Mouse (Mus musculus): ENCODE results near the gene Csdc2. TPM values are rescaled to one million over a fixed set of nuclear protein-coding genes. Genes with fewer than 3 reads are reported as not detected.

Csdc2 gene
- total and polyA plus RNA-seq, 2 experiments from 2014 or later: 118 to 273 TPM

DNA sequence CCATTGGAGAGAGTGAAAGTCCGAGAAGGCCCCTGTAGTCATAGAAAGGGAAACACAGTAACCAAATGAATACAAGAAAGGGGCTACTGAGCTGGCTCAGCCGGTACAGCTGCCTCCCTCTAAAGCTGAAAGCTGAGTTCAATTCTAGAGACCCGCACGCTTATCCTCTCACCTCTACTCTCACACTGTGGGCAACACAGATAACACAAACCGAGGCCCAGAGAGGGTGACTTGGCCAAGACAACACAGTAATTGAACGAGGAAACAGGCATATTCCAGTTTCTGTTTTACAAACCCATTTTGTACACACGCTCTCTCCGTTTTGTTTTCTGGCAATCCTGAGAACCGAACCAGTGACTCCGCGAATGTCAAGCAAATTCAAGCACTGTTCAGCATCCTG, 11.6 kb upstream of the Csdc2 start:
- H3K4me1 ChIP-seq (ENCODE audit: insufficient read depth): peaks cover 18% of the 10 kb centered on the region
- H3K36me3 ChIP-seq (ENCODE audit: insufficient read depth): peaks cover 11% of the 10 kb centered on the region
- DNase-seq: no peak
- peak overlapping the region; percentile 70 for H3K4me3 ChIP-seq (ENCODE audit: low read depth, low read length)
- WGBS: 74% methylated on average over 11 of the region's 11 CpGs
- H3K9ac ChIP-seq: peak overlapping the region; percentile 78
- peak overlapping the region; percentile 84 for H3K4me2 ChIP-seq (ENCODE audit: low read depth)
- H3K27ac ChIP-seq (ENCODE audit: low read depth, low read length): no peak overlapping the region
- TF ChIP-seq CTCF (IDR thresholded peaks at IDR 0.05; ENCODE audit: low read depth): no peak
- no peak for ATAC-seq
- no peaks in the 10 kb centered on the region for H3K9me3 ChIP-seq (ENCODE audit: low read length)
- H3K27me3 ChIP-seq (ENCODE audit: insufficient read depth, low read length): no peaks in the 10 kb centered on the region

DNA sequence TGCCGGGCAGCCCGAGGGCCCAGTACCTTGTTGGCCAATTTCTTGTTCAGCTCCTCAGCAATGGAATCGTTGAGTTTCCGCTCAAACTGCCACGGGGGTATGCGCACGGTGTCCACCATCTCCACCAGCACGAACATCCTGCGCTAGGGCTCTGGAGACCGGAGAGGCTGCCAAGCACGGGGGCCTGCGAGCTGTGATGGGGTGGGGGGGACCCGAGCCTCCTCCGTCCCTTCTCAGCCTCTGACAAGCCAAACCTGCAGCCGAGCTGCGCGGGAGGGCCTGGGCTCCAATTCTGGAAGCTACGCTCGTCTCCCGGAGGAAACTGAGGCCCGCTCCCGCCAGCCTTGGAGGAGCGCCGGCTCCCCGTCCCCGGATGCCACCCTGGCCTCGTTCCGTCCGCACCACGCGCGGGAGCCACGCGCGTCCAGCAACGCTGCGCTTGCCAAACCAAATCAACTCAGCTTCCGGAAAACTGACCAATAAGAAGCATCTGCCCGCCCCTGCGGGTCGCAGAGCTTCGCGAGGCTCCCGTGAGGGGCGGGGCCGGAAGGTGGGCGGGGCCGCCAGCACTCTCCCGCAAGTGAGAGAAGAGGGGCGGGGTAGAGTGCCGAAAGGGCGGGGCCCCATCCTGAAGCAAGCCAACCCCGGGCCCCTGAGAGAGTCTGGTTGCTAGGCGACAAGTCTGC, 10.7 kb upstream of the Csdc2 start, which contains the start of gene Polr3h:
Gene Polr3h (minus strand): TSS at position 481 of the 686 bp plus-strand sequence.
- TF ChIP-seq CTCF (IDR thresholded peaks at IDR 0.05; ENCODE audit: low read depth): no peak
- H3K27me3 ChIP-seq (ENCODE audit: insufficient read depth, low read length): no peaks in the 10 kb centered on the region
- H3K36me3 ChIP-seq (ENCODE audit: insufficient read depth): peaks cover 10% of the 10 kb centered on the region
- peak within 1 kb of the TSS; percentile 84 for H3K4me2 ChIP-seq (ENCODE audit: low read depth)
- H3K4me3 ChIP-seq (ENCODE audit: low read depth, low read length): peak within 1 kb of the TSS; percentile 70
- 2% methylated on average over 54 of the region's 54 CpGs for WGBS
- H3K4me1 ChIP-seq (ENCODE audit: insufficient read depth): peaks cover 18% of the 10 kb centered on the region
- H3K27ac ChIP-seq (ENCODE audit: low read depth, low read length): peak within 1 kb of the TSS; percentile 87
- DNase-seq: peak; percentile 98
- no peaks in the 10 kb centered on the region for H3K9me3 ChIP-seq (ENCODE audit: low read length)
- ATAC-seq: peak; percentile 96
- H3K9ac ChIP-seq: peak within 1 kb of the TSS; percentile 78

DNA sequence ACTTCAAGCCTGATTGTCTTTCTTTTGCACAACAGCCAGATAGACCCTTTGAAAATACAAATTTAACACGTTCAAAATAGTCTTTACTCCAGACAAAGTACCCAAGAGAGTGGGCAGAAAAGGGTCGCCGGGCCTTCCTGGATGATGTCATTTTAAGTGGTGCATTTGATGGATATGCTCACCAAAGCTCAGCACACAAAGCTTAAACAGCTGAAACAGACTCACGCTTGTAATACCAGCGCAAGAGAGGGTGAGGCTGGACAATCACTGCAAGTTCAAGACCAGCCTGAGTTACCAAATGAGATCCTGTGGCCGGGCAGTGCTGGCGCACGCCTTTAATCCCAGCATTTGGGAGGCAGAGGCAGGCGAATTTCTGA, 10.1 kb upstream of the Csdc2 start:
- peak overlapping the region; percentile 84 for H3K4me2 ChIP-seq (ENCODE audit: low read depth)
- peak overlapping the region; percentile 87 for H3K27ac ChIP-seq (ENCODE audit: low read depth, low read length)
- H3K9me3 ChIP-seq (ENCODE audit: low read length): no peaks in the 10 kb centered on the region
- H3K4me1 ChIP-seq (ENCODE audit: insufficient read depth): peaks cover 18% of the 10 kb centered on the region
- 18% methylated on average over 9 of the region's 9 CpGs for WGBS
- ATAC-seq (peak; percentile 59; the same call in 1 of the 2 replicates), DNase-seq (no peak)
- no peaks in the 10 kb centered on the region for H3K27me3 ChIP-seq (ENCODE audit: insufficient read depth, low read length)
- no peak for TF ChIP-seq CTCF (IDR thresholded peaks at IDR 0.05; ENCODE audit: low read depth)
- peak overlapping the region; percentile 70 for H3K4me3 ChIP-seq (ENCODE audit: low read depth, low read length)
- 0 out of 2 replicates have a peak overlapping the region, but pooled peaks have one; percentile 19 for H3K9ac ChIP-seq
- H3K36me3 ChIP-seq (ENCODE audit: insufficient read depth): peaks cover 8% of the 10 kb centered on the region

DNA sequence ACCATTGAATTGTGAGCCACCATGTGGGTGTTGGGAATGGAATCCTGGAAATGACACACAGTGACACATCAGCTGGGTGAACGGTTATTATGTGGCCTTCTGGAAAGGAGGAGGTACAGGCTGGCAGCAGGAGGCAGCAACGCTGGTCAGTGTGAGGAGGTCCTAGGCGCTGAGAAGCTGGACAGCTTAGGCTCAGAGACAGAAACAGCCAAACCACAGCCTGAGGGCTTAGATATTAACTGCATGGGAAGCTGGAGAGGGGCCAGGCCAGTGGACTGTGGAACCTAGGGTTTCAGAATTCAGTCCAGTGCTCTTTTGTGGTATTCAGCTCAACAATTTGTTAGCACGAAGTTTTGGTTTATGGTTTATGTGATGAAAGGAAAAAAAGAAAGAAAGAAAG, 8.8 kb upstream of the Csdc2 start:
- no peaks in the 10 kb centered on the region for H3K27me3 ChIP-seq (ENCODE audit: insufficient read depth, low read length)
- no peaks in the 10 kb centered on the region for H3K9me3 ChIP-seq (ENCODE audit: low read length)
- peaks cover 3% of the 10 kb centered on the region for H3K36me3 ChIP-seq (ENCODE audit: insufficient read depth)
- ATAC-seq (no peak), DNase-seq (no peak)
- H3K4me1 ChIP-seq (ENCODE audit: insufficient read depth): peaks cover 18% of the 10 kb centered on the region
- WGBS: 20% methylated on average over 4 of the region's 4 CpGs
- H3K4me3 ChIP-seq (ENCODE audit: low read depth, low read length): no peak overlapping the region
- peak overlapping the region; percentile 87 for H3K27ac ChIP-seq (ENCODE audit: low read depth, low read length)
- TF ChIP-seq CTCF (IDR thresholded peaks at IDR 0.05; ENCODE audit: low read depth): no peak
- H3K4me2 ChIP-seq (ENCODE audit: low read depth): no peak overlapping the region
- no peak overlapping the region for H3K9ac ChIP-seq

DNA sequence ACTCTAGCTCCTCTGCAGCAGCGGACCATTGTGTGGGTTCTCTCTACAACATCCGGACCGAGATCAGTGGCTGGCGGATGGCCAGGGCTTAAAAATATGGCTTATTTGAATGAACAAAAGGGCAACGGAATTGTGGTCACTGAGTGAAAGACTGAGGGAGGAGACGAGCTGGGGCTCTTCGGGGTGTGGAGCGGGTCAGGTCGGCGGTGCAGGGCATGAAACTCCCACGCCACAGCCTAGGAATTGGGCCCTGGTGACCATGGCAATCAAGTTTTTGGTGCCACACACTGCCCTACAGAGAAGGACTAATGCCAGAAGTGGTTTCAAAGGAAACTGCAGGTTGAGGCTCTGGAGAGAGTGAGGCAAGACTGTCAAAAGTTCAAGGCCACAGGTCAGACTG, 8.3 kb upstream of the Csdc2 start:
- no peak overlapping the region for H3K4me2 ChIP-seq (ENCODE audit: low read depth)
- peaks cover 18% of the 10 kb centered on the region for H3K4me1 ChIP-seq (ENCODE audit: insufficient read depth)
- no peak overlapping the region for H3K9ac ChIP-seq
- H3K27ac ChIP-seq (ENCODE audit: low read depth, low read length): peak overlapping the region; percentile 57; the same call in 1 of the 2 replicates
- ATAC-seq: no peak
- H3K4me3 ChIP-seq (ENCODE audit: low read depth, low read length): no peak overlapping the region
- peaks cover 2% of the 10 kb centered on the region for H3K36me3 ChIP-seq (ENCODE audit: insufficient read depth)
- H3K9me3 ChIP-seq (ENCODE audit: low read length): no peaks in the 10 kb centered on the region
- 22% methylated on average over 11 of the region's 11 CpGs for WGBS
- no peaks in the 10 kb centered on the region for H3K27me3 ChIP-seq (ENCODE audit: insufficient read depth, low read length)
- DNase-seq: peak; percentile 66
- no peak for TF ChIP-seq CTCF (IDR thresholded peaks at IDR 0.05; ENCODE audit: low read depth)

DNA sequence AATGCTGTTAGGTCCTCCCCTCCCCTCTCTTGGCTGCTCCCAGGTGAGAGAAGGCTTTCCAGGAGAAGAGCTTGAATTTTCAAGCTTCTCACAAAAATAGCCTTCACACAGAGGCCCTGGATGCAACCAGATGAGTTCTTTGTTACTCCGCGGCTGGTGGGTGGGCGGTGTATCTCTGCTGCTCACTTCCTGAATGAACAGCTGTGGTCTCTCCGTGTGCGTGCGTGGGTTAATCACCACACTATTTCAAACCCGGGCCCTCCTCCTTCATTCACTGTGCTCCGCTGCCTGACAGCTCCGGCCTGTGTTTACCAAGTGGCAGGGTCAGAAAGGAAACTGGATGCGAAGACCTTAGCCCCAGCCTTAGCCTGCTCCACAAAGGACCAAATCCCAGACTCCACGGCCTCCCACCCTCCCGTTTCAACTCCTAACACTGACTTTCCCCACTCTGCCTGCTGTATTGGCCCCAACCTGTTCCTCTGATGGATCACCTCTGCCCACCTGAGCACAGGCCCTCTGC, 3.5 kb upstream of the Csdc2 start:
- Histone ChIP-seq H3K27ac (ENCODE audit: low read depth, low read length) (peak overlapping the region; percentile 47; the same call in 1 of the 2 replicates), H3K9me3 (ENCODE audit: low read length) (no peaks in the 10 kb centered on the region), H3K9ac (no peak overlapping the region), H3K36me3 (ENCODE audit: insufficient read depth) (no peaks in the 10 kb centered on the region), H3K4me2 (ENCODE audit: low read depth) (no peak overlapping the region), H3K27me3 (ENCODE audit: insufficient read depth, low read length) (no peaks in the 10 kb centered on the region), H3K4me1 (ENCODE audit: insufficient read depth) (0 out of 2 replicates have a peak, but pooled peaks cover 4% of the 10 kb centered on the region), H3K4me3 (ENCODE audit: low read depth, low read length) (no peak overlapping the region)
- no peak for TF ChIP-seq CTCF (IDR thresholded peaks at IDR 0.05; ENCODE audit: low read depth)
- DNase-seq: no peak
- 30% methylated on average over 12 of the region's 12 CpGs for WGBS
- no peak for ATAC-seq

DNA sequence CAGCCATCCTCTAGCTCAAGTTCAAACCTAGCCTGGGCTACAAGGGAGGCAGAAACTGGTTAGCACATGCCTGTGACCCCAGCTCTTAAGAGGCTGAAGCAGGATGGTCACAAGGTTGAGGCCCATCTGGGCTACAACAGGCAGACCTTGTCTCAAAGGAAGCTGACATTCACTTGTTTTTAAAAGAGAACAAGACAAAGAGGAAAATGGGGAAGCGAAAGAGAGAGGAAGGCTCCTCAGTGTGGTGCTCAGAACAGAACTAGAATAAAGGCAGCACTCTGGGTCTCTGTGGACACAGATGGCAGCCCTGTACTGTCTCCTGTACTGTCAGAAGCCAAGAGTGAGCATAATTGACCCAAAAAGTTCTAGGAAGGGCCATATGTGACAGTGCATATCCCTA, 2.6 kb upstream of the Csdc2 start:
- Histone ChIP-seq H3K27ac (ENCODE audit: low read depth, low read length) (no peak overlapping the region), H3K27me3 (ENCODE audit: insufficient read depth, low read length) (no peaks in the 10 kb centered on the region), H3K4me3 (ENCODE audit: low read depth, low read length) (no peak overlapping the region), H3K36me3 (ENCODE audit: insufficient read depth) (no peaks in the 10 kb centered on the region), H3K4me1 (ENCODE audit: insufficient read depth) (0 out of 2 replicates have a peak, but pooled peaks cover 4% of the 10 kb centered on the region), H3K9ac (no peak overlapping the region), H3K9me3 (ENCODE audit: low read length) (no peaks in the 10 kb centered on the region), H3K4me2 (ENCODE audit: low read depth) (no peak overlapping the region)
- WGBS: 86% methylated on average over 1 of the region's 1 CpGs
- ATAC-seq (no peak), DNase-seq (no peak)
- TF ChIP-seq CTCF (IDR thresholded peaks at IDR 0.05; ENCODE audit: low read depth): no peak

All from forebrain, postnatal 0 days (tissue).